Mouse (Mus musculus) v-Abl transformed pro-B cells (cell line): ENCODE data around the gene Lin28b.
"Not testable (repeated sequence)": the region's sequence is repeated elsewhere in the genome, so short reads cannot be mapped to it uniquely, and the experiment has no call there.

Experiments
- in situ Hi-C, 2 experiments: fragments of 400-800 bp; cut with MboI; formaldehyde crosslinking; loops; one replicate each; pipeline ENCODE4 v1.15.1; 2025; ENCODE audit not compliant: unreplicated experiment in 2 of 2

Lin28b gene

DNA sequence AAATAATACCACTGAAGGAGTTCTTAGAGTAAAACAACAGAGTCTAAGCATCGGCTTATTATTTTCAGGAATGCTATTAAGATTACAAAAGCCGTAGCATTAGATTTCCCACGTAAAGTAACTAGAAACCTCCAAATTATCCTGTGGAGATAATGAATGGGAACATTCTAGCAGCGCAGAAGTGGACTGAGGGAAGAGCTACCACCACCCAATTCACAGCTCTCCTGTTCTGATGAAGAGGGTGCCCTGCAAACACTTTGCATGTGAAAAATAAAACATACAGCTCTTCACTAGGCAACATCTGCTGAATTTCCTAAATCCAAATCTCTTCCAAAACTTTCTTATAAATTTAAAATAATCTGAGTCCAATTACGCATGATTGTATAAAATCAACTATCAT, 74.1 kb downstream of the Lin28b start:
- in situ Hi-C loops, result no loop called here

DNA sequence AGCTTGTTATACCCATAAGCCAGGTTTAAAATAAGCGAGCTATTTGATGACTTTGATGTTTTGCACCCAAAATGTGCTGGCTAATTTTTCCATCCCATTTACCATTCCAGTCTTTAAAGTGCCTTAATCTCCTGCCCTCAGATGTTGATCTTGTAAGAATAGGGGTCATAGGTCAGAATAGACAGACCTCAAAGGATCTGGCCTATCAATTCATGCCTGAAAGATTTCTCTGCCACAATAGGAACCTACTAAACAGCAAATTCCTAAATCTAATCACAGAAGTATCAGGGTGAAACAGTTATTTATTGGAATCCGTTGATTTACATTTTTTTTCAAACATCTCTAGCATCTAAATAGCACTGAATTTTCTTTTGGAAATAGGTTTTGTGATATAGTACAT, 74.5 kb downstream of the Lin28b start:
- in situ Hi-C loops, result no loop called here

DNA sequence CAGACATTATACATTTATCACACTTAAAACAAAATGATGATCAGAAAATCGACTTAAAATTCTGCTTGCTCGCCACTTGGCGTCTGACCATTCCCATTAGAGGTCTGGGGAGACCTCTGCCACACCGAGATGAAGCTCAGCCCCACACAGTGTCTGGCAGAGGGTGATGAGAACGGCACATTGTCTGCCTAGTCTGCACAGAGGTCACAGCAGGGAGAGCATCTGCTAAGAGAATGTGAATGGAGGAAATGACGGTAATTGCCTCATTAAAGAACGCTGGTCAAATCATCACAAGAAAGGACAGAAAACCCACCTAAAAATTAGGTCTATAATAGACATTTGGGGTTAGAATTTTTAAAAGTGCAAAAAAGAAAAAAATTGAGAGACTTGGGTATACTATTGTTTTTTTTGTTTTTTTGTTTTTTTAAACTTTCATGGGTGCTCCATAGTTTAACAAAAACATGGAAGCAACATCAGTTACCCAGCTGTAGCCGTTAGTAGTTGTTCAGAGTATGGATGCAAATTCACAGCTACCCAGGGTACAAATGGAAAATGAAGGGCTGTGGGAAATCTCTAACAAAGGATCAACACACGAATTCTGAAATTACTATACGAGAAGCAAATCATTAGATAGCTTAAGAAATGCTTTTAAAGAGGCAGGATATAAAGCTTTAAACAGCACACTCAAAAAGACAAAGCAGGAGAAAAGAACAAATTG, 75.4 kb downstream of the Lin28b start:
- in situ Hi-C loops, result no loop called here

DNA sequence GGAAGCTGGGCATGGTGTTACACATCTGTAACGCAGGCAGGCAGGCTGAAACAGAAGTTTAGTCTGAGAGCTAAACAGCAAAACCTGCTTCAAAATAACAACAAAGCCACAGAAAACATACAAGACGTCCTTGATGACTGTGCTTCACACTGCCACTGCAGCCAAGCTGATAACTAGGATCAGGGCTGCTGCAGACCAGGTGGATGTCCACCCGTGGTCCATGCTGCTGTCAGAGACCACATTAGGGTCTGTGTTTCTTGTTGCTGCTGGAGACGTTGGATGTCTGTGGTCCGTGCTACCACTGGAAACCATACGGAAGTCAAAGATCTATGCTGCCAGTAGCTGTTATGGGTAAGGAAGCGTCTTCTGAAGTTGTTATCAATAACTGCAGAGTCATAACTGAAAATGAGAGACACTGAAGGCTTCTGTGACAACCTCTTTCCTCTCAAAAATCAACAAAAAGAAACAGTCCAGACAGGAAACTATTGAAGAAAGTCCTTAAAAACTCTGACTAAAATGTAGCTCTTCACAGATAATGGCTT, 86.4 kb downstream of the Lin28b start:
- in situ Hi-C loops, result loop anchor here in 1 of 2 experiments (25.0 kb wide), 1 partner anchor 838 kb away; no protein-coding TSS in a partner anchor

DNA sequence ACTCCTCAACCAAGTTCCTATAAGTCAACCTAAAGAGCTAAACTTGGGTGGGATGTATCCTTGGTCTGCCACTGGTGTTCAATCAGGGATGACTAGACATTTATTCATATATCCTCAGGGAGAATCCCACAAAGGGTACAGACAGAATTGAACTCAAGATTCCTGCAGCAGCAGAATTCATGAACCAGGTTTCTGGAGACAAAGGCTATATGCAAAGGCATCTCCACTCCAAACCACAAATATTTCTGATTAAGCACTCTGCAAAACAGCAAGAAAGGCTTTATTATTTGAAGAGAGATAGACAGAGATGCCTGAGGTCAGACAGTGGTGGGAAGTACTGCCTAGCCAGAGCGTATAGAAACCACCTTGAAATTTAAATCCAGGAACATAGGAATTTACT, 88.0 kb downstream of the Lin28b start:
- in situ Hi-C loops, result loop anchor here in 1 of 2 experiments (25.0 kb wide), 1 partner anchor 839 kb away; no protein-coding TSS in a partner anchor

DNA sequence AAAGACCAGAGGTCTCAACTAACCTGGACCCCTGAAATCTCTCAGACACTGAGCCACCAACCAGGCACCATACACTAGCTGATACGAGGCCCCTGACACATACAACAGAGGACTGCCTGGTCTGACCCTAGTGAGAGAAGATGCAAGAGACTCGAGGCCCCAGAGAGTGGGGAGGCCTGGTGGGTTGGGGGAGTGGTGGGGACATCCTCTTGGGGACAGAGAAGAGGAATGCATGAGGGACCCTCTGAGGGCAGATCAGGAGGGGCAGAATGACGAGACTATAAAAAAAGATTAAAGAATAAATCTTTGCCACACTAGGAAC, 103.6 kb downstream of the Lin28b start:
- in situ Hi-C loops, result loop anchor here (5.0 to 25.0 kb wide), 5 partner anchors 272 to 855 kb away; no protein-coding TSS in a partner anchor

DNA sequence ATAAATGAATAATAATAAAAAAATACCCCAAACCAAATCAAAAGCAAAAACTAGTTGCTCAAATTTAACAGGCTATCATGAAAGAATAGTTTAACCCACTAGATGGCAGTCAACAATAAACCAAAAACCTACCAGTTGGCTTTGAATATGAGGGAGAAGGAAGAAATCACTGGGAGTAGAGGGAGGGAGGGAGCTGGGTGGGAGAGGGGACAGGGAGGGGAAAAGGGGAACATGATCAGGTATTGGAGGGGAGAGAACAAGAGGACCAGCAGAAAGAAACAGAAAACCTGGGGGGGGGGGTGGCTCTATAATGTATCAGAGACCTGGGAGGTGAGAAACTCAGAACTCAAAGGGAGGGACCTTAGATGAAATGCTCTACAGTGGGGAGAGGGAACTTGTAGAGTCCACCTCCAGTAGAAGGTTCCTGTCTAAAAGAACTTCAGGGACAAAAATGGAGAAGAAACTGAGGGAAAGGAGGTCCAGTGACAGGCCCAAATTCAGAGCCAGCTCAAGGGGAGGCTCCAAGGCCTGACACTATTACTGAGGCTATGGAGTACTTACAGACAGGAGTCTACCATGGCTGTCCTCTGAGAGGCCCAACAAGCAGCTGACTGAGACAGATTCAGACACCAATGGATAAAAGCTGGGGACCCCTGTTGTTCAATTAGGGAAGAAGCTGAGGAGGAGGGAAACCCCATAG, 104.1 kb downstream of the Lin28b start:
- in situ Hi-C loops, result loop anchor here (5.0 to 25.0 kb wide), 5 partner anchors 273 to 855 kb away; no protein-coding TSS in a partner anchor

DNA sequence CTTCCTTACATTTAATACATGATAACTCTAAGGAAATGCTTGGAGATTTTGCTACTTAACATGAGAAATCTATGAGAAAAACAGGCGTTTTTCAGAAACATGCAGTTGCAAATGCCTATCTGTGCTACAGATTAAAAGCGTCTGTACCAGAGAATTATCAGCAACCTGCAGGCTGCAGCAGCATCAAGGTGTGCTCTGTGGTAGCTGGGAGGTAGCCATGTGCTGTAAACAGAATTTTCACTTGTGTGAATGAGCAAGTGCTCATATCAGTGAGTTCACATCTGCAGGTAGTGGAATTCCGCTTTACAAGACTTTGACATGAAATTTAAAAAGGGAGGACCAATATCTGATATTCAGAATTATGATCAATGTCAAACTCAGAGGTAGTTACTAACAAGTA, 107.9 kb downstream of the Lin28b start:
- in situ Hi-C loops, result loop anchor here in 1 of 2 experiments (25.0 kb wide), 1 partner anchor 859 kb away; no protein-coding TSS in a partner anchor

DNA sequence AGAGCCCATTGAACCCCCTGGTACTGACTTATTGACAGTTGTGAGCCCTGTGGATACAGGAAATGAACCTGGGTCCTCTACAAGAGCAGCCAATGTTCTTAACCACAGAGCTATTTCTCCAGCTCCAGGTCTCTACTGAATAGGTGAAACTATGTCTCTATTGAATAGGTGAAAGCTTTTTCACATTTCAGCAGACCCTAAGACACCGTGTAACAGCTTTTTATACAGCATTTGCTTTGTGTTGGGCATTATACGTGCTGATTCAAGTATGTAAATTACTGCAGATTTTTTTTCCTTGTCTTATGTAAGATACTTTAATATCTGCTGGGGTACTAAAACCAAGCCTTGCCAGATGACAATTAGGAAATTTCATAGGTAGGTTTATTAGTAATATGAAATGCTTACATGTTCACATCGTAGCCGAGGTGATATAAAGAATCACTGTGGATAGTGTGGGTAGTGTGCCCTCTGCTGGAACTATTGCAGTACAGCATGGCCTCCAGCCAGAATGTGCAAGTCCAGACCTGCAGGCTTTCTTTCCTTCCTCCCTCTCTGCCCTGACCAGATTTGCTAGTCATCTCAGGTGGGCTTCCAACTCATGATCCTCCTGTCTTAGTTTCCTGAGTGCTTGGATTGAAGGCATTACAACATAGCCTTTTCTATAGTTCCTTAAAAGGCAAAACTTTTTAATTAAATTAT, 113.1 kb downstream of the Lin28b start:
- in situ Hi-C loops, result loop anchor here (5.0 to 25.0 kb wide), 6 partner anchors 276 to 1081 kb away; no protein-coding TSS in a partner anchor

DNA sequence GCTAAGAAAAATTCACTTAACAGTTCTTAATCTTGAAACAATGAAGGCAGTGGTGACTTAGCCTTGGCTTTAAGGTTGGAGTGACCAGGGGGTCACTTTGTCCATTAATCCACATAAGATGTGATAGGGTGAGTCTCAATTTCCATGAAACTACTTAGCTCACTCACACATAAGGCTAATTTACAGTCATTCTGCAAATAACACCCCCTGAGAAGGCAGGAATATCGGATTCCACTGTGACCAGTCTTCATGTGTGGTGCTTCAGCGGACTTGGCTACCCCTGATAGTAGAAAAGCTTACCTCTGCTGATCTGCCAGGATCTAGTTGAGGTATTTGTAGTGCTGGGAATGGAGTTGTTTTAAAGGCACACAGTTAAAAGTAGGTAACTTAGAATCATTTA, 115.7 kb downstream of the Lin28b start:
- in situ Hi-C loops, result loop anchor here (5.0 to 25.0 kb wide), 6 partner anchors 273 to 1078 kb away; no protein-coding TSS in a partner anchor

DNA sequence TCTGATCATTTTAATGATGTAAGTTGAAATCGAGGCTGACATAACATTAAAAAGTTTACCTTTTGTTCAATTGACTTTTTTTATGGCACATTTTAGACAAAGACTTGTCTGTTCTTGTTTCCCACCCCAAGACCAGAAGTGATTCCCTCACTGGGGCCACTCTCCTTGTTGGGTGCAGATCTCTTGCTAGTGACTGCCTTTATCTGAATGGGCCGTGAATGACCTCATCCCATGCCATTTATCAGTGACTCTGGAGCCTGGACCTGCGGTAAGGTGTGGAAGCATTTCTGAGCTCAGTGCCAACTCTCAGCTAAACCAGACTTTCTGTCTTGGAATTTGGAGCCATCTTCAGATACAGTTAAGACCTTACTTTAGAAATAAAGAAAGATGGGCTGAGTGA, 116.6 kb downstream of the Lin28b start:
- in situ Hi-C loops, result loop anchor here (5.0 to 25.0 kb wide), 7 partner anchors 195 to 1077 kb away; partner anchors contain the start of gene Popdc3 (in 1 of the 2)

DNA sequence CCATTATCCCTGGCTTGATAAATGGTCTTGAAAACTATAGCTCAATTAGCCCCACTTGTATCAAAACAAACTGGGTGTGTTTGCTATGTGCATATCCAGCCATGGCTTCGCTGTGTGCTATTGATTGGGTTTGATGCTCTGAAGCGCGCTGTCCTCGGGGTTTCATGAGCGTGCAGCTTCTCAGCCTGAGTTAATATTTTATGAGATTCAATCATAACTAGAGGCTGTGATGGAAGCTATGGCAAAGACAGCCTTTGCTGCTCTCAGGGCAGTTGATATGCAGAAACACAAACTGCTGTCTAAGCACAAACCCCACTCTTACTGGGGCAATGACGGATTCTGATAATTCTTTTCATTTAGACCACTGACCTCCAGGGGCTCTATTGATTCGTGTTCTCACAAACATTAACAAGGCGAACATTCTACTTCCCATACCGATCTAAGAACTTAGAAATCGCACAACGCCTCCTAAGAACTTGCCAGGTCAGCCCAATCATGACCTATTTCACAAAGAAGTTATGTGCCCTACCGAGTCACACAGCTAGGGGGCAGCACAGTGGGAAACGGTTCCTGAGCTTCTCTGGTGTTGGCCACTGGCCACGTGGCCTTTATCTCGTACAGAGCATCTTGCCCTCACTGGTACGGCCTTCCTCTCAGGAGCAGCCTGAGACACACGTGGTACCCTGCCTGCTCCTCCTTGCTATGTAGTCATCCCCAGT, 119.0 kb downstream of the Lin28b start:
- in situ Hi-C loops, result loop anchor here (10.0 to 25.0 kb wide), 3 partner anchors 192 to 930 kb away; partner anchors contain the start of gene Popdc3 (in 1 of the 2)

DNA sequence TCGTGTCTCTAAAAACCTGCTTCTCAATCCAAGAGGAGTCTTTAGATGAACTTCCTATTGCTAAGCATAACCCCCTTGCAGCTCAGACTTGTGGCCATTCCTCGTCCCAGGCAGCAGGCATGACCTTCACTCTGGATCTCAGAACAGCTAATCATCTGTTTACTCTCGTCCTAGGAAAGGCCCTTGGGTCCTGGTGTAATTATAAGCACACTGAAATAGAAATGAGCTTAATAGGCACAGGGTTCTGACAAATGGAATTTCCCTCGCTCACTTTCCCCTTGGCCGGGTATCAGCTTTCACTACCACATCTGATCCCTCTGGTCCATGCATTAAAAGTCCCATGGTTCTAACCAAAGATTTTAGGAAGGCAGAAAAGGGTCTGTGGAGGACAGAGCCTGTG, 122.8 kb downstream of the Lin28b start:
- in situ Hi-C loops, result loop anchor here (10.0 to 25.0 kb wide), 3 partner anchors 189 to 926 kb away; partner anchors contain the start of gene Popdc3 (in 1 of the 2)

DNA sequence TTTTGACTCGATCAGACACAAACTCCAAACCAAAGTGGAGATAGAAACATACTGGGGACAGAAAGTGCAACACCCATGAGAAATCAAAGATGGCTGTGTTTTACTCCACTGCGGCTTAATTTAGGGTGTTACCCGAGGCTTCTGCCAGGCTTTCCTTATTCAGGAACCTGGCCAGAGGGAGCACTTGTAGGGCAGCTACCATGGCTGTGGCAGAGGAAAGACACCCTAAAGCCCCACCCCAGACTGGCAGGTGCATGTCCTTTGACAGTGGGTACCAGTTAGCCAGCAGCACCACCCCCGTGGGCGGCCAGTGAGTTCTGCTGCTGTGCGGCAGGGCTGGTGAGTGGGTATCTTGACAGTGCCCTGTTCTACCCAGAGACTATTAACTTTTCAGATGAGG, 130.1 kb downstream of the Lin28b start:
- in situ Hi-C loops, result loop anchor here (25.0 kb wide), 2 partner anchors 569 to 919 kb away; no protein-coding TSS in a partner anchor

DNA sequence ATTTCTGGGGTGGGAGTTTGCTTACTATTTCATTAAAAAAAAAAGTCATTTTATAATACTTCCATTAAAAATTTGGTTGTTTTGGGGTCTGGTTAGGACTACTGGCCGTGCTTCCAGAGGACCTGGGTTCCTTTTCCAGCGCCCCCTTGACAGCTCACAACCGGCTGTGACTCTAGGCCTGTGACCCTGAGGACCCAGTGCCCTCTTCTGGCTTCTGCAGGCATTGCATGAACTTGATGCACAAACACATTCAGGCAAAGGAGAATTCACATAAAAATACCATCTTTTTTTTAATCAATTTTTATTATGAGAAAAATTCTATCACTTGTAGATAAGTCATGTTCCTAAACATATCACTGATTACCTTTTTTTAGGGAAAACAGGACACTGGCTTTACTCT, 138.1 kb downstream of the Lin28b start:
- in situ Hi-C loops, result not testable (repeated sequence)

DNA sequence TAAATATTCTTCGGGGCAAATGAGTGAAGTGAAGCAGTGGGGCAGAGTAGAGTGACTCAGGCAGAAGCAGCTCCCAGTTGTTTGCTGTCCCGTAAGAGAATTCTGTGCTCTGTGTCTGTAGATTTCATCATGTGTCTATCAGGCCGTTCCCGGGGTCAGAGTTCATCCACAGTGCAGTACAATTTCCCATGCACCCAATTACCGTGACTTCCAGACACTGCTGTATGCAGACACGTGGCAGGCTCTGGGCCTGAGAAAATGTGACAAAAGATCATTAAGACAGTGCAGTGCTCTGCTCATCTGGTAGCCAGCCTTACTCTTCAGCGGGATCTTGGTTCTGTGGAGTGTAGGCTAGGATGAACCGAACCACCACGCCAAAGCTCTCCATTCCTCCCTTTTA, 141.0 kb downstream of the Lin28b start:
- in situ Hi-C loops, result no loop called here

DNA sequence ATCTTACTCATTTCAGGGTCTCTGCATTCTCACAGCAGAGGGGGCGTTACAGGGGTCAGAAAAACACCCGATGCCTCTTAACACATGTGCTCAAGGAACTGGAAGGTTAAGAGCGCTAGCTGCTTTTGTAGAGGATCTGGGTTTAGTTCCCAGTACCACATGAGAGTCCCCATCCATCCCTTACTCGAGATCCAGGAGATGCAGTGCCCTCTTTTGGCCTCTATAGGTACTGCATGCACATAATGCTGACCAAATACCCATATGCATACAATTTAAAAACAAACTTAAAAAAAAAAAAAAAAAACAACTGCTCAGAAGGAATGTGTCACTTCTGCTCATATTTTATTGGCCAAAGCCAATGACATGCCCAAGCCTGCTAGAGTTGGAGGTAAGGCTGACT, 141.8 kb downstream of the Lin28b start:
- in situ Hi-C loops, result no loop called here

DNA sequence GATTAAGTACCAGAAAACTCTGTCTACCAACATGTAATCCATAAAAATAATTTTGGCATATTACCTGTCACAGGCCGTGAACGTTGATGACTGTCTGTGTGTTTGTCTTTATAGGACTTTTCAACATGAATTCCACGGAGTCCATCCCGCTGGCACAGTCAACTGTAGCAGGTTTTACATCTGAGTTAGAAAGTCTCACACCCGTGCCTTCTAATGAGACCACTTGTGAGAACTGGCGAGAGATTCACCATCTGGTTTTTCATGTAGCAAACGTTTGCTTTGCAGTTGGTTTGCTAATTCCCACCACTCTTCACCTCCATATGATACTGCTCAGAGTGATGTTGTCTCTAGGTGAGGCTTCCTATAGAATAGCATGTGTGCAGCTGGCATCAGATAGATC, 147.1 kb downstream of the Lin28b start:
- in situ Hi-C loops, result no loop called here

DNA sequence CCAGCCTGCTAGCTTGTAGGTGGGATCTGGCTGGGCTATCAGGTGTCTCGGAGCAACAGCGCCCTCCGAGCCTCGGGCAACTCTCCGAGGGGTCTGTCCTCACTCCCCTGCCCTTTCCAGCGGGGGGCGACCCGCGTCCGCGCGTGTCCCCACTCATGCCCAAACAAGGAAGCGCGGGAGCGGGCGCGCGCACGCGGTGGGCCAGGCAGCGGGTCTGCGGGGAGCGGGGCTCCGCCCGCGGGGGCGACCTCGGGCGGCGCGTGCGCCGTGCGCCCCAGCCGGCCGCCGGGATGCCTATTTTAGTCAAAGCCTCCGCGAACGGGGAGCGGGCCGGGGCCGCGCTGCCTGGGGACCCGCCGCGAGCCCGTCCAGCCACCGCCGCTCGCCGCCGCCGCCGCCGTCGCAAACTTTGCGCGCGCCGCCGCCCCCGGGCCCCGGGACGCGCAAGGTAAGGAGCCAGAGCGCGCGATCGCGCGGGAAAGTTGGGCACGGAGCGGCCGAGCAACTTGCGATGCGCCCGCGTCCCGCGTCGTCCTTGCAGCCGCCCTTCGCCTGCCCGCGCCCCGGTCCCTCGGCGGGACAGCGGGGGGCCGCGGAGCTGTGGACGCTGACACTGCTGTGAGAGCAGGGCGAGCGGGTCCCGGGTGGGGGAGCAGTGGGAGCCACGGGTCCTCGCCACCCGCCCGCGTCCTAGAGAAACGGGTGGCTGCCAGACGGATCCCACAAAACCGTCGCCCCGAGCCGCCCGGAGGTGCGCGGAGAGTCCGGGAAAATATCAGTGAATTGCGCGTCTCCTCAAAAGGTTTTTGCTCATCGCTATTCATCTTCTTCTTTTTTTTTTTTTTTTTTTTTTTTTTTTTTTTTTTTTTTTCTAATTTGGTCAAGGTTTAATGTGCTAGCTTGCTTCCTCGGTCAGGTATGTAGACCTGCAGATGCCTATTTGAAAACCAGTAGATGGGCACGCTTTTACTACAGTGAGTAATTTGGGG, 150.5 kb downstream of the Lin28b start, which contains the start of gene Bves:
Gene Bves (plus strand): TSS at position 339 of the 989 bp plus-strand sequence.
- in situ Hi-C loops, result no loop called here
